15 mouse cellular contexts compared by ENCODE assay signal in genomic region chr10:40719062-40719461, GRCm38 (mm10). TPM values are rescaled to one million over a fixed set of nuclear protein-coding genes. Genes with fewer than 3 reads are reported as not detected.
A peak's percentile ranks its signal among the peaks of the same experiment; 100 is the strongest.
DNase-seq lines count a peak whose midpoint lies in the region; ATAC-seq and TF ChIP-seq lines count a peak whose summit lies in the region.
"Had no signal": no experiment of that assay in that cellular context is flagged by ENCODE, and none has a peak within 500 bp of the region (broad histone marks: within the 10 kb centered on the region; RNA-seq: fewer than 3 reads in every experiment).

No protein-coding gene starts in this region.

- no peak overlapping the region for H3K27ac ChIP-seq in intestine, embryonic 14.5 days (ENCODE audit: low read depth)
- no peak overlapping the region for H3K27ac ChIP-seq in intestine, postnatal 0 days (ENCODE audit: low read depth, low read length)
- no peak overlapping the region for H3K27ac ChIP-seq in midbrain, embryonic 10.5 days (replicated peaks)
- no peak overlapping the region for H3K27ac ChIP-seq in midbrain, embryonic 15.5 days
- no peak overlapping the region for H3K27ac ChIP-seq in limb, embryonic 11.5 days (replicated peaks; ENCODE audit: low read depth, low read length)
- H3K27ac ChIP-seq: hindbrain, embryonic 10.5 days; limb, embryonic 12.5 days had no signal

- H3K9ac ChIP-seq in intestine, embryonic 14.5 days (ENCODE audit: low read length), result no peak overlapping the region
- H3K9ac ChIP-seq in intestine, postnatal 0 days (ENCODE audit: low read depth, low read length), result no peak overlapping the region
- no peak overlapping the region for H3K9ac ChIP-seq in midbrain, embryonic 15.5 days
- H3K9ac ChIP-seq in limb, embryonic 11.5 days (ENCODE audit: low read length), result no peak overlapping the region
- H3K9ac ChIP-seq: forebrain, postnatal 0 days; limb, embryonic 12.5 days had no signal

- no peaks in the 10 kb centered on the region for H3K36me3 ChIP-seq in intestine, embryonic 14.5 days (ENCODE audit: control insufficient read depth, insufficient read depth, low read length)
- H3K36me3 ChIP-seq in intestine, postnatal 0 days (ENCODE audit: control insufficient read depth, insufficient read depth), result no peaks in the 10 kb centered on the region
- H3K36me3 ChIP-seq in midbrain, embryonic 10.5 days, result no peaks in the 10 kb centered on the region
- no peaks in the 10 kb centered on the region for H3K36me3 ChIP-seq in midbrain, embryonic 15.5 days (replicated peaks)
- H3K36me3 ChIP-seq in limb, embryonic 11.5 days (ENCODE audit: control insufficient read depth, insufficient read depth, low read length), result no peaks in the 10 kb centered on the region
- H3K36me3 ChIP-seq: hindbrain, embryonic 10.5 days; limb, embryonic 12.5 days had no signal

- H3K27me3 ChIP-seq in intestine, embryonic 14.5 days (replicated peaks; ENCODE audit: control insufficient read depth, insufficient read depth, low read length), result no peaks in the 10 kb centered on the region
- H3K27me3 ChIP-seq in intestine, postnatal 0 days (replicated peaks; ENCODE audit: control insufficient read depth, insufficient read depth, low read length), result no peaks in the 10 kb centered on the region
- H3K27me3 ChIP-seq in midbrain, embryonic 10.5 days (ENCODE audit: low read depth, poor library complexity, severe bottlenecking), result no peaks in the 10 kb centered on the region
- no peaks in the 10 kb centered on the region for H3K27me3 ChIP-seq in midbrain, embryonic 15.5 days (replicated peaks)
- H3K27me3 ChIP-seq in limb, embryonic 11.5 days (ENCODE audit: control insufficient read depth, insufficient read depth, low read length), result no peaks in the 10 kb centered on the region
- H3K27me3 ChIP-seq: limb, embryonic 12.5 days had no signal

- 29% methylated on average over 6 of the region's 6 CpGs for WGBS in intestine, embryonic 14.5 days
- 51% methylated on average over 6 of the region's 6 CpGs for WGBS in intestine, postnatal 0 days
- 89% methylated on average over 6 of the region's 6 CpGs for WGBS in midbrain, embryonic 10.5 days
- WGBS in midbrain, embryonic 15.5 days, result 71% methylated on average over 6 of the region's 6 CpGs
- 67% methylated on average over 6 of the region's 6 CpGs for WGBS in limb, embryonic 11.5 days

- no peak overlapping the region for H3K4me2 ChIP-seq in intestine, embryonic 14.5 days (ENCODE audit: low read length)
- H3K4me2 ChIP-seq in intestine, postnatal 0 days (replicated peaks; ENCODE audit: low read depth), result no peak overlapping the region
- no peak overlapping the region for H3K4me2 ChIP-seq in midbrain, embryonic 15.5 days
- H3K4me2 ChIP-seq in limb, embryonic 11.5 days (ENCODE audit: low read depth, severe bottlenecking), result no peak overlapping the region
- H3K4me2 ChIP-seq: limb, embryonic 12.5 days had no signal

- no peaks in the 10 kb centered on the region for H3K9me3 ChIP-seq in intestine, embryonic 14.5 days (ENCODE audit: control insufficient read depth, low read length)
- H3K9me3 ChIP-seq in intestine, postnatal 0 days (ENCODE audit: control insufficient read depth), result no peaks in the 10 kb centered on the region
- no peaks in the 10 kb centered on the region for H3K9me3 ChIP-seq in midbrain, embryonic 10.5 days (replicated peaks)
- H3K9me3 ChIP-seq in midbrain, embryonic 15.5 days, result no peaks in the 10 kb centered on the region
- no peaks in the 10 kb centered on the region for H3K9me3 ChIP-seq in limb, embryonic 11.5 days (ENCODE audit: control insufficient read depth, low read length)
- H3K9me3 ChIP-seq: hindbrain, embryonic 10.5 days; limb, embryonic 12.5 days had no signal

- no peak overlapping the region for H3K4me3 ChIP-seq in intestine, embryonic 14.5 days (ENCODE audit: low read depth, low read length)
- H3K4me3 ChIP-seq in intestine, postnatal 0 days (ENCODE audit: low read depth, low read length), result no peak overlapping the region
- no peak overlapping the region for H3K4me3 ChIP-seq in midbrain, embryonic 10.5 days
- no peak overlapping the region for H3K4me3 ChIP-seq in midbrain, embryonic 15.5 days
- H3K4me3 ChIP-seq in limb, embryonic 11.5 days (ENCODE audit: low read depth, low read length), result no peak overlapping the region
- H3K4me3 ChIP-seq: hindbrain, embryonic 10.5 days; limb, embryonic 12.5 days had no signal

- peak; percentile 34 for DNase-seq in adrenal gland, adult 2 months
- no peak for DNase-seq in adrenal gland, adult 8-10 months
- DNase-seq in intestine, embryonic 14.5 days (ENCODE audit: low spot score), result peak; percentile 53
- DNase-seq in midbrain, embryonic 10.5 days (ENCODE audit: low spot score), result peak; percentile 3
- peak; percentile 11 for DNase-seq in limb, embryonic 11.5 days (ENCODE audit: low spot score)
- DNase-seq: cerebellum, adult 11-12 months; forebrain, postnatal 0 days; gastrocnemius, postnatal 14 days had no signal

- no peak for TF ChIP-seq CTCF in intestine, postnatal 0 days (IDR thresholded peaks at IDR 0.05; ENCODE audit: low read depth)

- peaks cover 11% of the 10 kb centered on the region for H3K4me1 ChIP-seq in intestine, embryonic 14.5 days (replicated peaks; ENCODE audit: control insufficient read depth, insufficient read depth, low read length)
- no peaks in the 10 kb centered on the region for H3K4me1 ChIP-seq in intestine, postnatal 0 days (replicated peaks; ENCODE audit: control insufficient read depth, insufficient read depth, low read length)
- H3K4me1 ChIP-seq in midbrain, embryonic 10.5 days, result peaks cover 16% of the 10 kb centered on the region
- H3K4me1 ChIP-seq in midbrain, embryonic 15.5 days, result 0 out of 2 replicates have a peak, but pooled peaks cover 2% of the 10 kb centered on the region
- 0 out of 2 replicates have a peak, but pooled peaks cover 2% of the 10 kb centered on the region for H3K4me1 ChIP-seq in limb, embryonic 11.5 days (ENCODE audit: control insufficient read depth, insufficient read depth, low read length)

- ATAC-seq in intestine, embryonic 14.5 days (replicated peaks; ENCODE audit: low FRiP score, low TSS enrichment, low read depth), result no peak
- no peak for ATAC-seq in intestine, postnatal 0 days
- no peak for ATAC-seq in midbrain, embryonic 15.5 days (replicated peaks)
- ATAC-seq in limb, embryonic 11.5 days (ENCODE audit: insufficient number of reproducible peaks, low FRiP score, low TSS enrichment, low read depth), result no peak
- no peak for ATAC-seq in megakaryocyte, adult 5-6 weeks (ENCODE audit: poor library complexity, severe bottlenecking)
- ATAC-seq: forebrain, postnatal 0 days had no signal

RNA-seq across cellular contexts. Expression of gene Mettl24, which starts 36.0 kb away (rescaled TPM):
- total RNA-seq in adrenal gland, adult 2 months (2021), result 1 to 10 TPM; 5.8 to 8.9 TPM
- polyA plus RNA-seq in adrenal gland, adult 2 months (2012; rRNA removed), result 2.7 and 3.7 TPM in 2 replicates
- total RNA-seq in adrenal gland, adult 8-10 months (2022), result 10 to 100 TPM in 1 of 4 experiments, 1 to 10 TPM in 3; 6.7 to 10.4 (median 8.5) TPM
- 4.2 and 4.5 TPM in 2 replicates for polyA plus RNA-seq in intestine, embryonic 14.5 days (2014; fragmentation: Nextera tagmentation; extraction: Ambion mirVana)
- polyA plus RNA-seq in intestine, postnatal 0 days (2015; fragmentation: Nextera tagmentation; extraction: Ambion mirVana), result 1.7 and 1.9 TPM in 2 replicates
- polyA plus RNA-seq in midbrain, embryonic 10.5 days (2016; fragmentation: Nextera tagmentation; extraction: Ambion mirVana), result 0.54 and 1.2 TPM in 2 replicates
- polyA plus RNA-seq in midbrain, embryonic 15.5 days (2015; fragmentation: Nextera tagmentation; extraction: Ambion mirVana), result 0.47 and 0.71 TPM in 2 replicates
- 1.2 and 1.3 TPM in 2 replicates for polyA plus RNA-seq in limb, embryonic 11.5 days (2014; fragmentation: Nextera tagmentation; extraction: Ambion mirVana)
- not detected in 2 replicates for total RNA-seq in megakaryocyte, adult 5-6 weeks (2015)
- total RNA-seq in megakaryocyte, adult 5-6 weeks (2017), result not detected in 2 replicates
- total RNA-seq: common myeloid progenitor, adult 5-6 weeks; forebrain, postnatal 0 days; megakaryocyte-erythroid progenitor cell, adult 5-6 weeks had no signal
